Mouse (Mus musculus) adrenal gland, postnatal 10 days (tissue): ENCODE measurements around the gene Napb. TPM values are rescaled to one million over a fixed set of nuclear protein-coding genes. Genes with fewer than 3 reads are reported as not detected.
"Not testable (repeated sequence)": the region's sequence is repeated elsewhere in the genome, so short reads cannot be mapped to it uniquely, and the experiment has no call there.

Experiments
- DNase-seq: peaks from one replicate; pipeline ENCODE4 v3.0.0; 2021; ENCODE audit warnings: mixed read lengths
- long read RNA-seq, 2 experiments: library from polyadenylated mRNA; stranded (forward); transcript quantifications; one replicate each; pipeline ENCODE4 v2.0.0; 2021
- total RNA-seq, 2 experiments: library from RNA; stranded (reverse); gene quantifications; 2 replicates each; pipeline ENCODE4 v1.2.3; 2021

The Napb gene
- total RNA-seq = 10 to 100 TPM in 1 of 2 experiments, 1 to 10 TPM in 1; 5.5 to 10.4 TPM
- long read RNA-seq, experiment 1, partial matches to known transcripts = 0 of 2 reads
- long read RNA-seq, experiment 1, other reads (novel, unspliced or antisense) = 2 of 2 reads
- long read RNA-seq, experiment 2, full-length matches to known transcripts = 5 of 8 reads
- long read RNA-seq, experiment 2, partial matches to known transcripts = 0 of 8 reads
- long read RNA-seq, experiment 2, other reads (novel, unspliced or antisense) = 3 of 8 reads

DNA sequence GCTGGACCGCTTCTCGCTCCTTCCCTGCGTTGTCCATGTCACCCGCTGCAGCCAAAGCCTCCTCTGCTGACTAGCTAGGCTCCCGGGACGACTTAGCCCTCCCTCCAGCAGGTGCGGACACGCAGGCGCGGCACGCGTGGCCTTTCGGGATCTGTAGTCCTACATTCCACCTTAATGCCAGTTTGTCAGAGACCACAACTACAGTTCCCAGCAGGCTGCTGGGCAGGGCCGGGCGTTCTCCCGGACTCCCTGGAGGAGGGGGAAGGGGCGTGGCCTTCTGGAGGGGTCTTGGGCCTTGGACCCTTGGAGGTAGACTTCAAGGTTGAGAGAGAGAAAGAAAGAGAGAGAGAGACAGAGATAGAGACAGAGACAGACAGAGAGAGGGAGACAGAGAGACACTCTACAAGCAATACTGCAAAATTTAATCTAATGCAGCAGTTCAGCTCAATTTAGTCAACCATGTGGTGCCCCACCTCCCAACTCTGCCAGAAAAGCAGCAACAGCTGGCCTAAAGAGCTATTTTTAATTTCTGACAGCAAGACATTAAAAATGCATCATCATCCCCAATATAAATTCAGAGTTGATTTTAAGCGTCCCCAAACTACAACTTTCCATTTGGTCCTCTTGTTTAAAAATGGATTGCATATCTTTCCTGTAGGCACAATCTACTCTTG is at the start of gene Napb:
Gene Napb, minus strand, starts transcription at position 141 of the 674 bp plus-strand sequence.
- DNase-seq = peak; percentile 97

GRCm38 (mm10) chr2:148781709-148782108 is 49.4 kb upstream of the Napb start, which contains the start of gene 8030411F24Rik:
TSS of gene 8030411F24Rik (plus strand) at chr2:148782009.
- no peak for DNase-seq

- not testable (repeated sequence) for DNase-seq
Measured at GRCm38 (mm10) chr2:148771397-148771796, 39.1 kb upstream of the Napb start, which contains the start of gene Cst11. TSS of gene Cst11 (minus strand) at chr2:148771497.

DNA sequence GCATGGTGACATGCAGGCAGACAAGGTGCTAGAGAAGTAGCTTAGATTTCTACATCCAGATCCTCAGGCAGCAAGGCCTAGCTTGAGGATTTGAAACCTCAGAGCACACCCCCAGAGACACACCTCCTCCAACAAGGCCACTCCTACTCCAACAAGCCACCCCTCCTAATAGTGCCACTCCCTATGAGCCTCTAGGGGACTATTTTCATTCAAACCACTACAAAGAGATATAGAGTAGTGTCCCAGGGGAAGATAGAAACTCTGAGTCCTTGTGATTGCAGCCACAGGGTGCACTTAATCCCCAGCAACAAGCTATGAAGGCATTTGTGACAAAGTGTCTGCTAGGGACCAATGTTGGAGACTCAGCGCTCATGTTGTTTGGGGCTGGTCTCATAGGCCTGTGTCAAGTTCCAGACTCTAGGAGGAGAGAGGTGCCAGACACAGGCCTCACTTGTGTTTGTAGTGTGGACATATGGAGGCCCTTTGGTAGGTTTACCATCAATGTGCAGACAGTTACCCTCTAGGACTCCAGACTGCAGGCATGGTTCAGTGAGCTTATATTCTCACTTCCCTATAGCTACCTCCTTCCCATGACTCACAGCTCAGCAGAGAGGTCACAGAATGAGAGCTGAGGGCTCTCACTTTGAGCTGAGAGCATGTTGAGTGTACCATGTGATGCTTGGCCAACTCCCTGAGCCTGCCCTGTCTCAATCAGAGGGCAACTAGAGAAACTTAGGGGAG is 31.6 kb upstream of the Napb start:
- no peak for DNase-seq

- no peak for DNase-seq
Measured at GRCm38 (mm10) chr2:148754310-148754846, 22.1 kb upstream of the Napb start.

- peak; percentile 81 for DNase-seq
Measured at GRCm38 (mm10) chr2:148751893-148752813, 19.9 kb upstream of the Napb start.

DNA sequence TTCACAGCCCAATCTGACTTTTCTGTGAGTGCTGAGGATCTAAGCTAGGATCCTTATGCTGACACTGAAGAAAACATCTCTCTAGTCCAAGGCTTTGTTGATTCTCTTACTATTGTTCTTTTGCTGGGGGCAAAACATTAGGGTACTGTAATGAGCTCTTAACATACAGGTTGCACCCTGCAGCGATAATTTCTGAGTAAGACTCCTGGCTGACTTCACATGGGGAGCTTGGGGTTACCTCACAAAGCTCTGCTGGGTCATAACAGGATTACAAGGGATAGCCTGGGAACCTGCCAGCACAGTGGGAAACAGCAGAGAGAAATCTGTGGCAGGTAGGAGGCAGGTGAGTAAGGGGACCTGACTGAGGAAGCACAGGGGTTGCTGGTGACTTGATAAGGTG is 17.8 kb upstream of the Napb start, which contains the start of gene Cstl1:
Gene Cstl1, plus strand, starts transcription at position 301 of the 400 bp plus-strand sequence.
- no peak for DNase-seq

- no peak for DNase-seq
Measured at GRCm38 (mm10) chr2:148743846-148744407, 11.7 kb upstream of the Napb start.

- no peak for DNase-seq
Measured at GRCm38 (mm10) chr2:148743001-148743400, 10.7 kb upstream of the Napb start.

- peak; percentile 30 for DNase-seq
Measured at GRCm38 (mm10) chr2:148731614-148732326, 497 bp downstream of the Napb start.

- DNase-seq = peak; percentile 16
Measured at GRCm38 (mm10) chr2:148719271-148719995, 12.8 kb downstream of the Napb start.

DNA sequence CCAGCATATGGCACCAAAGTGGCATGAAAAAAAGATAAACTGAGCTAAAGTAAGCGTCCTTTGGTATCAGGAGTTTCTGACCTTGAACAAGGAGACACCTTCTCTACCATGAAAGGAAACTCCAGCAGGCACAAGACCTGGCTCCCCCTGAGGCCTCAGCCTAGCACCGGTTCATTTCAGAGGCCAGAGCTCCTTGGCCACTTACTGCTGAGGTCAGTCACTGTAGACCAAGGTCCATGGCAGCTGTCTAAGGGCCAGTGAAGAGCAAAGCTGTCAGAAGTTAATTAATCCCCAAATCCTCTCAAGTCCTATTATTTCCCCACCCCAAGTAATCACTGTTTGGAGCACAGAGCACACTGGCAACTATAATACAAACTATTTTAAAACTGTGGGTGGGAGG is 15.2 kb downstream of the Napb start:
- DNase-seq = no peak

DNA sequence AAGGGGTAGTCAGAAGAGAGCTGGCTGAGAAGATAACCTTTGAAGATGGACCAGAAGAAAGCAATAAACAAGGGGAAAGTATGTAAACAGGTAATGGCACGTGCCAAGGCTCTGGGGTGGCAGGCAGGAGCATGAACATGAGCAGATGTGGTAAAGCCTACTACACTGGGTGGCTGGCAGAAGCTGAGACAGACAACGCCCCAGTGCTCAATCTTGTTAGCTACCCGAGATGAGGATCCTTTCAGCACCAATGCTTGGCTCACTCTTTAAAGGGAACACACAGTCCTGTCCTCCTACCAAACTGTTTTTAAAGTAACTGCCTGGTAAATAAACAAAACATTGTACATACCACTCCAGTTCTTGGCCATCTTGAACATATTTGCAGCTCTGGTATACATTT is 19.9 kb downstream of the Napb start:
- no peak for DNase-seq

DNA sequence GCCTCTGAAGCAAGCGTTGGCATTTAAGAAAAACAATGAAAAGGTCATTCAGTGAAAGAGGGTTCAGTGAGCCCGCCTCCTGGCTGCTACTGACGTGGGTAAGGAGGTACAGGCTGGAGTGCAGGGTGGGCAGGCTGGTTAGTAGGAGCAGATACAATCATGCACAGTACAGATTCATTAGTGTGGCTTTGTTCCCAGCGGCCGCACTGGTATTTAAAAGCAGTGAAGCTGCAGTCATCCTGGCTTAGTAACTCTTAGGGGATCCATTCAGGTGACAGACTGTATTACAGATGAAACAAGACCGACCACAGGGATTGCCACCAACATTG is 25.1 kb downstream of the Napb start:
- DNase-seq = no peak

GRCm38 (mm10) chr2:148706409-148707201 is 25.7 kb downstream of the Napb start:
- DNase-seq = no peak

DNA sequence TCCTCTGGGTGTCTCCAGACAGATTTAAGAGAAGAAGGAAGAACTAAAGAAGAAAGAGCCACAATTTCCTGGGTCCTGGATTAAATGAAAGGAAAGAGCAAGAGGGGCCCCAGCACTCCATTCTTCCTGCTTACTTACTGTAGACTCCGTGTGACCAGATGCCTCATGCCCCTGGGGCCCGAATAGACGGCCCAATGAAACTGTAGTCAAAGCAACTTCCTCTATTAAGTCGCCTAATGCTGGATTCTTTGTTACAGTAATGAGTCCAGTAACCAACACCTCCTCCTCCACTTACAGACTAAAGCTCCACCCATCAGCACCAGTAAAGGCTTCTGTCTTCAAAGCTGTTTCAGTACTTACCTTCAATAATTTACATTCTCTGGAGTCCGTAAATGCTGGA is 33.7 kb downstream of the Napb start:
- DNase-seq = no peak

- no peak for DNase-seq
Measured at GRCm38 (mm10) chr2:148690781-148691180, 41.5 kb downstream of the Napb start.

DNA sequence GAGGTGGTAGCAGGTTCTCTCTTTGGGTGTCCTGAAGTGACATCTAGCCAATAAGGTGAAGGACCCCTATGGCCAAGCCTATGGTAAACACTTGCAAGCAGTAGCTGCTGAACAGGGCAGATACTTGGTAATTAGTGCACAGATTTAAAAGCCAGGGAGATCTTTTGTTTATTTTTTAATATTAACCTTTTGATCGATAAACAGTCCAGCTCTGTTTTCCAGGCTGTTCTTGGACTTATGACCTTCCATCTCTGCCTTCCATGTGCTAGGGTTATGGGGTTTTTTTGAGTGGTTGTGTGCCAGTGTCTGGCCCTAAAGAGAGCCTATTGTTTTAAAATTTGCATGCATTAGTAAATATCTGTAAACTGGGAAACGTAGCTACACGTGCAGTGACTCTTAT is 42.0 kb downstream of the Napb start:
- DNase-seq = no peak
